9 mouse cellular contexts compared by ENCODE assay signal in the genomic region with DNA sequence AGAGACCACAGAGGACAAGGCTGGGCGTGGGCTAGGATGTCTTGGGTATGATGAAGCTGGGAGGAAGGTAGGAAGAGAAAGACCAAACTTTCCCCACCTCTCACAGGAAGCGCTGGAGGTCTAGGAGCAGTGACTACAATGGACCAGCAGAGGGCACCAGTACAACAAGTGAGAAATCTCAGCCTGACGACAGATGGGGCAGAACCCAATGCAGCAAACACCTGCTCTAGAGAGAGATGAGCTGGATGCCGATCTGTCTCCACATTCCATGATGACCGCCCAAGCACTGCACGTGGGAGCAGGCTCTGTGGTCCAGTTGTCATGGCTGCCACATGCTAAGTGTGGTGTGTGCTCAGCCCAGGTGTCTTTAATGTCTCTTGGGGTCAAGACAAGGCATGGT. TPM values are rescaled to one million over a fixed set of nuclear protein-coding genes. Genes with fewer than 3 reads are reported as not detected.
DNase-seq lines count a peak whose midpoint lies in the region; ATAC-seq and TF ChIP-seq lines count a peak whose summit lies in the region.
"Had no signal": no experiment of that assay in that cellular context is flagged by ENCODE, and none has a peak within 500 bp of the region (broad histone marks: within the 10 kb centered on the region; RNA-seq: fewer than 3 reads in every experiment).

No protein-coding gene starts in this region.

- DNase-seq in CD4-positive, CD25-positive, alpha-beta regulatory T cell, adult 2 months (ENCODE audit: low read depth, low spot score): peak; percentile 81
- peak; percentile 19 for DNase-seq in MEL-GATA-1-ER (ENCODE audit: extremely low read depth, low read depth)
- DNase-seq in cerebellum, adult 9-10 months: peak; percentile 65
- DNase-seq in forebrain, postnatal 0 days: peak; percentile 92
- DNase-seq in liver, embryonic 14.5 days (ENCODE audit: low read depth in 3 of 3, low spot score in 3 of 3): peak in 1 of 3 experiments; percentile 17
- DNase-seq in yolk sac, embryonic 10.5 days (ENCODE audit: low spot score): peak; percentile 54

- peak; percentile 97 for TF ChIP-seq CTCF in forebrain, postnatal 0 days (IDR thresholded peaks at IDR 0.05; ENCODE audit: low read depth)
- TF ChIP-seq CTCF in liver, embryonic 14.5 days (IDR thresholded peaks at IDR 0.05; ENCODE audit: low read depth): peak; percentile 88

- ATAC-seq in forebrain, postnatal 0 days: peak; percentile 83
- peak; percentile 54; the same call in 1 of the 2 replicates for ATAC-seq in kidney, embryonic 14.5 days (ENCODE audit: low FRiP score, low TSS enrichment)
- 0 out of 2 replicates have a peak, but pooled peaks have one; percentile 21 for ATAC-seq in liver, embryonic 14.5 days (ENCODE audit: insufficient read depth)
- ATAC-seq in neural tube, embryonic 13.5 days (ENCODE audit: low read depth): peak; percentile 53

- H3K4me3 ChIP-seq in forebrain, postnatal 0 days (ENCODE audit: low read depth, low read length): no peak overlapping the region
- H3K4me3 ChIP-seq in kidney, embryonic 14.5 days (ENCODE audit: low read length): no peak overlapping the region
- H3K4me3 ChIP-seq in liver, embryonic 14.5 days (ENCODE audit: insufficient read depth in 1 of 2, low read depth in 2 of 2, low read length in 2 of 2): no peak overlapping the region
- H3K4me3 ChIP-seq in neural tube, embryonic 13.5 days: no peak overlapping the region

- H3K36me3 ChIP-seq in forebrain, postnatal 0 days (ENCODE audit: insufficient read depth): no peaks in the 10 kb centered on the region
- no peaks in the 10 kb centered on the region for H3K36me3 ChIP-seq in kidney, embryonic 14.5 days (ENCODE audit: control insufficient read depth, insufficient read depth, low read length)
- no peaks in the 10 kb centered on the region for H3K36me3 ChIP-seq in liver, embryonic 14.5 days (replicated peaks; ENCODE audit: control insufficient read depth, insufficient read depth, low read depth)
- no peaks in the 10 kb centered on the region for H3K36me3 ChIP-seq in neural tube, embryonic 13.5 days

- H3K27ac ChIP-seq in forebrain, postnatal 0 days (ENCODE audit: low read depth, low read length): no peak overlapping the region
- no peak overlapping the region for H3K27ac ChIP-seq in kidney, embryonic 14.5 days (ENCODE audit: low read depth, low read length)
- no peak overlapping the region for H3K27ac ChIP-seq in liver, embryonic 14.5 days
- H3K27ac ChIP-seq in neural tube, embryonic 13.5 days (replicated peaks): no peak overlapping the region

- no peaks in the 10 kb centered on the region for H3K27me3 ChIP-seq in forebrain, postnatal 0 days (ENCODE audit: insufficient read depth, low read length)
- H3K27me3 ChIP-seq in kidney, embryonic 14.5 days (ENCODE audit: control insufficient read depth, insufficient read depth, low read length): no peaks in the 10 kb centered on the region; the same call in 1 of the 2 replicates
- H3K27me3 ChIP-seq in liver, embryonic 14.5 days (ENCODE audit: control insufficient read depth, insufficient read depth, low read length): no peaks in the 10 kb centered on the region
- H3K27me3 ChIP-seq in neural tube, embryonic 13.5 days: no peaks in the 10 kb centered on the region

- 3% methylated on average over 6 of the region's 6 CpGs for WGBS in forebrain, postnatal 0 days
- WGBS in kidney, embryonic 14.5 days: 3% methylated on average over 6 of the region's 6 CpGs
- 3% methylated on average over 6 of the region's 6 CpGs for WGBS in liver, embryonic 14.5 days (ENCODE audit: insufficient replicate concordance)
- WGBS in neural tube, embryonic 13.5 days: 7% methylated on average over 6 of the region's 6 CpGs

- no peak overlapping the region for H3K9ac ChIP-seq in forebrain, postnatal 0 days
- no peak overlapping the region for H3K9ac ChIP-seq in kidney, embryonic 14.5 days (ENCODE audit: low read depth, low read length)
- no peak overlapping the region for H3K9ac ChIP-seq in liver, embryonic 14.5 days (replicated peaks)
- no peak overlapping the region for H3K9ac ChIP-seq in neural tube, embryonic 13.5 days

- H3K4me2 ChIP-seq in forebrain, postnatal 0 days (ENCODE audit: low read depth): no peak overlapping the region
- H3K4me2 ChIP-seq in kidney, embryonic 14.5 days (replicated peaks; ENCODE audit: low read depth, low read length): no peak overlapping the region
- no peak overlapping the region for H3K4me2 ChIP-seq in liver, embryonic 14.5 days (ENCODE audit: low read depth)
- no peak overlapping the region for H3K4me2 ChIP-seq in neural tube, embryonic 13.5 days

- no peak for TF ChIP-seq EP300 in liver, embryonic 14.5 days (IDR thresholded peaks at IDR 0.05; ENCODE audit: low read depth)

- H3K4me1 ChIP-seq in forebrain, postnatal 0 days (ENCODE audit: insufficient read depth): peaks cover 3% of the 10 kb centered on the region; the same call in 1 of the 2 replicates
- no peaks in the 10 kb centered on the region for H3K4me1 ChIP-seq in kidney, embryonic 14.5 days (ENCODE audit: control insufficient read depth, insufficient read depth, low read length)
- no peaks in the 10 kb centered on the region for H3K4me1 ChIP-seq in liver, embryonic 14.5 days (replicated peaks; ENCODE audit: control insufficient read depth in 2 of 2, insufficient read depth in 2 of 2, low read length in 1 of 2)
- peaks cover 3% of the 10 kb centered on the region; the same call in 1 of the 2 replicates for H3K4me1 ChIP-seq in neural tube, embryonic 13.5 days (replicated peaks)

- no peaks in the 10 kb centered on the region for H3K9me3 ChIP-seq in forebrain, postnatal 0 days (ENCODE audit: low read length)
- no peaks in the 10 kb centered on the region for H3K9me3 ChIP-seq in kidney, embryonic 14.5 days (ENCODE audit: control insufficient read depth, low read length)
- H3K9me3 ChIP-seq in liver, embryonic 14.5 days (ENCODE audit: control insufficient read depth, low read length): no peaks in the 10 kb centered on the region
- no peaks in the 10 kb centered on the region for H3K9me3 ChIP-seq in neural tube, embryonic 13.5 days

RNA-seq across cellular contexts. Expression of gene Pcsk9, which starts 10.1 kb away (rescaled TPM):
- total RNA-seq in forebrain, postnatal 0 days (2014; rRNA removed): 5.5 and 5.6 TPM in 2 replicates
- polyA plus RNA-seq in forebrain, postnatal 0 days (2015; fragmentation: Nextera tagmentation; extraction: Ambion mirVana): 3.7 and 4.0 TPM in 2 replicates
- polyA plus RNA-seq in kidney, embryonic 14.5 days (2014; fragmentation: Nextera tagmentation; extraction: Ambion mirVana): 5.4 and 9.0 TPM in 2 replicates
- polyA plus RNA-seq in liver, embryonic 14.5 days (2012; rRNA removed): 47.9 and 50.9 TPM in 2 replicates
- polyA plus RNA-seq in liver, embryonic 14.5 days (2014; fragmentation: Nextera tagmentation; extraction: Ambion mirVana): 37.8 and 41.1 TPM in 2 replicates
- polyA plus RNA-seq in neural tube, embryonic 13.5 days (2015; fragmentation: Nextera tagmentation; extraction: Ambion mirVana): 0.34 and 0.36 TPM in 2 replicates

RNA-seq across cellular contexts. Expression of gene Bsnd, which starts 17.8 kb away (rescaled TPM):
- not detected in 2 replicates for total RNA-seq in forebrain, postnatal 0 days (2014; rRNA removed)
- not detected in 2 replicates for polyA plus RNA-seq in forebrain, postnatal 0 days (2015; fragmentation: Nextera tagmentation; extraction: Ambion mirVana)
- 2.1 and 4.8 TPM in 2 replicates for polyA plus RNA-seq in kidney, embryonic 14.5 days (2014; fragmentation: Nextera tagmentation; extraction: Ambion mirVana)
- polyA plus RNA-seq in liver, embryonic 14.5 days (2012; rRNA removed): not detected in 2 replicates
- polyA plus RNA-seq in liver, embryonic 14.5 days (2014; fragmentation: Nextera tagmentation; extraction: Ambion mirVana): not detected in 2 replicates
- polyA plus RNA-seq in neural tube, embryonic 13.5 days (2015; fragmentation: Nextera tagmentation; extraction: Ambion mirVana): not detected in 2 replicates
- polyA plus RNA-seq: large intestine, adult 2 months had no signal

Comparison
In these comparisons a context has a peak if more than half of its experiments do, and no peak if none do; other contexts are left out.
1. ATAC-seq: peak in every context shown above with its lines; median percentile 83 in forebrain, postnatal 0 days; 54 in kidney, embryonic 14.5 days; 53 in neural tube, embryonic 13.5 days; 21 in liver, embryonic 14.5 days.